Mouse (Mus musculus) bone marrow, adult 2 months (tissue): ENCODE results near the gene Nrl. TPM values are rescaled to one million over a fixed set of nuclear protein-coding genes. Genes with fewer than 3 reads are reported as not detected.
A peak's percentile ranks its signal among the peaks of the same experiment; 100 is the strongest.

Source experiments
- H3K27ac ChIP-seq: fragments of 200-500 bp; 2 replicates; pipeline ENCODE4 v1.5.1; 2012; ENCODE audit warnings: low read depth, mild to moderate bottlenecking, control low read depth, inconsistent platforms, low read length; ENCODE audit not compliant: control insufficient read depth, poor library complexity, insufficient read depth
- H3K4me1 ChIP-seq: fragments of 200-500 bp; 2 replicates; pipeline ENCODE4 v1.6.1; 2011; ENCODE audit warnings: low read length; ENCODE audit not compliant: control insufficient read depth, insufficient read depth
- H3K4me3 ChIP-seq: fragments of 200-500 bp; replicated peaks from 2 replicates; pipeline ENCODE3; 2011; ENCODE audit warnings: mild to moderate bottlenecking, low read depth, low read length, control low read depth; ENCODE audit not compliant: control insufficient read depth
- CTCF ChIP-seq: fragments of 200-500 bp; IDR thresholded peaks from 2 replicates; pipeline ENCODE4 v1.5.1; 2011; ENCODE audit warnings: low read length, control low read depth; ENCODE audit not compliant: control insufficient read depth, insufficient read depth
- POLR2A ChIP-seq: fragments of 200-500 bp; IDR thresholded peaks from 2 replicates; pipeline ENCODE4 v1.6.1; 2011; ENCODE audit warnings: low read depth, mild to moderate bottlenecking, control low read depth, low read length, borderline replicate concordance; ENCODE audit not compliant: control insufficient read depth
- WGBS: fragments of 180-500 bp; shearing (Covaris S2); methylation state at CpG from one replicate; pipeline ENCODE4 v1.1.7; 2018; 5-methylcytosine and 5-hydroxymethylcytosine counted together
- polyA plus RNA-seq: library from polyadenylated mRNA; stranded (reverse); fragments of >200 nt; gene quantifications from 2 replicates; pipeline ENCODE4 v1.2.4, GENCODE M21; 2011; ENCODE audit warnings: low replicate concordance; ENCODE audit not compliant: missing spikeins, insufficient read depth, insufficient read length

The Nrl gene
- 0.25 and 0.70 TPM in 2 replicates for polyA plus RNA-seq

DNA sequence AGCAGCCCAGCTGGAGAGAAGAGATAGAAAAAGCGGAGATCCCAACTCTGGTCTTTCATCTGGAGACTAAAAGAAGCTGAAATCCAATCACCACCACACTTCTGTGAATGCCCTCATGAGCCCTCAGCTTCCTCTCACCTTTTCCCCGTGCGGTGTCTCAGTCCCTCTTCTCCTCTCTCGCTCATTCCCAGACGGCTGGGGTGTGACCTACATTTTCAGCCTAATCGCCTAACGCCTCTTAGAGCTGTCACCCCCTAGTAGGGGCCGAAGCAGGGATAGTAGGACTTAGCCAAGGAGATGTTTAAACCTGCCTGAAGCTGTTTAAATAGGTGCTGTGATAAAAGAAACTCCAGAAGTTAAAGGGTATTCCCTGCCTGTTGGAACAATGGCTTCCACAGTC, at the start of gene Nrl:
Gene Nrl, minus strand, starts transcription at position 197 of the 400 bp plus-strand sequence.
- Histone ChIP-seq H3K27ac (no peak within 1 kb of the TSS), H3K4me1 (no peaks in the 10 kb centered on the region), H3K4me3 (no peak within 1 kb of the TSS)
- 51% methylated on average over 8 of the region's 8 CpGs for WGBS
- TF ChIP-seq CTCF (no peak), POLR2A (no peak)

DNA sequence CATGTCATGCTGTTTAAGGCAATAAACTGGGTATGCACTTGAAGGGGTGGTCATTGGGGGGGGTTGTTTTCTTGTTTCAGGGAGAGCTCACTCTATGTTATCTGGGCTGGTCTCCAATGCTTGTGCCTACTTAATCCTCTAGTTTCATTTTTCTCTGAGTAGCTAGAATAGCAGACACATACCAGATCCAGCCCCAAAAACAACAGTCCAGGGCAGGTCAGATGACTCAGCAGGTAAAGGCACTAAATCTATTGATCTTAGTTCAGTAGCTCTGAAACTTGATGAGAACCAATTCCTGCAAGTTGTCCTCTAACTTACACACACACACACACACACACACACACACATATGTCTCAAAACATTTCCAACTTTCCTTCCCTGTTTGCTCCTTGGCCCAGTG, 47.0 kb upstream of the Nrl start:
- no peak for TF ChIP-seq CTCF
- Histone ChIP-seq H3K4me3 (no peak overlapping the region), H3K27ac (no peak overlapping the region), H3K4me1 (no peaks in the 10 kb centered on the region; the same call in 1 of the 2 replicates)

DNA sequence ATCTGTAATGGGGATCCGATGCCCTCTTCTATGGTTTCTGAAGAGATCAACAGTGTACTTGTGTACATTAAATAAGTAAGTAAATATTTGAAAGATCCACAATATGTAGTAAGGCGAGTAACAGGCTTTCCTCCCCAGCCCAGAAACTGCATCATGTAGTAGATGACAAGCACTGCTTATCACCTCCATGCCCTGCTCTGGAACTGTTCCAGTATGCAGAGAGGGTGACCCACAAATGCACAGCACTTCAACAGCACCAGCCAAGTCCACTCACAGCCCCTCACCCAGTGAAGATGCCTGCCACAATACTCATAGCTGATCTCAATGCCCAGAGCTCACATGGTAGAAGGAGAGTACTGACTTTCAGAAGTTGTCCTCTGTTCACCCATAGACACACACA, 45.8 kb upstream of the Nrl start:
- Histone ChIP-seq H3K27ac (no peak overlapping the region), H3K4me1 (no peaks in the 10 kb centered on the region; the same call in 1 of the 2 replicates), H3K4me3 (no peak overlapping the region)
- WGBS, result 68% methylated on average over 2 of the region's 2 CpGs
- no peak for TF ChIP-seq CTCF
- no peak for TF ChIP-seq POLR2A

DNA sequence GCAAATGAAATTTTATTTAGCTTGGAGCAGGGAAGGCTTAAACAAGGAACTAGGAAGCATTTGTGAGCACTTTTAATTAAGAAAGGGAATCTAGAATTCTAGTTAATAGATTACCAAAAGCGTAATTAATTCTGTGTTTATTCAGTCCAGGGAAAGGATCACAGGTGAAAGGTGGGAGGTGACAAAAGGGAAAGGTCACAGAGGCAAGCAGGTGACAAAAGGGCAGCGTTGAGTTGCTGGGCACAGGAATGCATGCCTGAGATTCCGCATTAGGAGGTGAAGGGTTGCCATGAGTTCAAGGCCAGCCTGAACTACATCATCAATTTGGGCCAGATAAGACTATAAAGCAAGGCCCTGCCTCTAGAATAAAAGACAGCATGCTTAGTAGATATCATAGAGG, 42.7 kb upstream of the Nrl start:
- TF ChIP-seq POLR2A (no peak), CTCF (no peak)
- no peaks in the 10 kb centered on the region; the same call in 1 of the 2 replicates for H3K4me1 ChIP-seq
- 89% methylated on average over 3 of the region's 3 CpGs for WGBS
- no peak overlapping the region for H3K4me3 ChIP-seq
- H3K27ac ChIP-seq, result no peak overlapping the region

DNA sequence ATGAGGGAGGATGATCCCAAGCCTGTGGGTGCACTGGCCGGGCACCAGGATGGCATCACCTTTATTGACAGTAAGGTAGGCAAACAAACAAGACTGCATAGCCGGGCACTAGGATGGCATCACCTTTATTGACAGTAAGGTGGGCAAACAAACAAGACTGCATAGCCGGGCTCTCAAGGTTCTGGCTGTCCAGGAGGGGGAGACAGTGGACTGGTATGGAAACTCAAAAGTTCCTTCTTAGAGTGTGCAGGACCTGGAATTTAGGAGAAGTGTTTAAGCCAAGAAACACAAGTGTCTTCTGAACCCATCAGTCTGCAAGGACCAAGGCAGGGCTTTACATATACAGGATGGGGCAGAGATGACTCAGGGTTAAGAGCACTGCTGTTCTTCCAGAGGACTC, 41.0 kb upstream of the Nrl start:
- TF ChIP-seq CTCF (no peak), POLR2A (no peak)
- WGBS, result 83% methylated on average over 3 of the region's 3 CpGs

DNA sequence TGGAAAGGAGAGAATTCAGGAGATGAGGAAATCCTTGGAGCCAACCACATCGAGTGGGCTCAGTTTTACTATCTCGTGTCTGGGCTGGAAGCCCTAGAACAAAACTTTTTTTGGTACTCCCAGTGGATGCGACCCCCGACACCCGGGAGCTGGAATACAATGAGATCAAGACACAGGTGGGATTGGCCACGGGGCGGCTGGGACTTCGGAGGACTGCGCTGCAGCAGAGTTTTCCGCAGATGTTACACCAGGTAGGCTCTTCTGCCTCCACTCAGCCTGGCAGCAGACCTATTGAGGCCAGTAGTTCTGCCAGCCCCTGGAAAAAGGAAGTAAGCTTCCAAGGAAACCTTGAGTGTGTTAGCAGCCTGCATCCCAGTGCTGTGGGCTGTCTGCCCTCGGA, 38.5 kb upstream of the Nrl start:
- TF ChIP-seq CTCF (no peak), POLR2A (no peak)
- H3K4me1 ChIP-seq, result peaks cover 2% of the 10 kb centered on the region; the same call in 1 of the 2 replicates
- H3K4me3 ChIP-seq, result no peak overlapping the region
- WGBS, result 86% methylated on average over 11 of the region's 11 CpGs
- no peak overlapping the region for H3K27ac ChIP-seq

More for the DNA sequence above, 41.0 kb upstream of the Nrl start:
- peaks cover 2% of the 10 kb centered on the region; the same call in 1 of the 2 replicates for H3K4me1 ChIP-seq
- no peak overlapping the region for H3K4me3 ChIP-seq
- H3K27ac ChIP-seq, result no peak overlapping the region

DNA sequence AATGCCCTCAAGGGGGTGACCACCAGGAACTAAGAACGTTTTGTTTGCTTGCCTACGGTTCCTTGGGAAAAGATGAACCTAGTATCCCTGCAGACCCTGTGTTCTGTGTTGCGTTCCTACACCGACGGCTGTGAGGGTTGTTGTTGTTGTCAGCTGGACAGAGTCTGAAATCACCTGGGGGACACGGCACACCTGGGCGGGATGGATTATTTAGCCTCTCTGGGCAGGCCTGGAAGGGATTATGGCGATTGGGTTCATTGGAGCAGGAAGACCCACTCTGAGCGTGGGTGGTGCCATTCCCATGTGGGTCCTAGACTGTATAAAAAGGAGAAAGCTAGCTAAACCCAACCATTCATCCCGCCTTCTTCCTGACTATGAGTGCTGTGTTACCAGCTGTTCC, 37.1 kb upstream of the Nrl start:
- H3K4me1 ChIP-seq, result peaks cover 4% of the 10 kb centered on the region; the same call in 1 of the 2 replicates
- no peak overlapping the region for H3K27ac ChIP-seq
- WGBS, result 90% methylated on average over 10 of the region's 10 CpGs
- H3K4me3 ChIP-seq, result no peak overlapping the region
- TF ChIP-seq POLR2A (no peak), CTCF (no peak)

DNA sequence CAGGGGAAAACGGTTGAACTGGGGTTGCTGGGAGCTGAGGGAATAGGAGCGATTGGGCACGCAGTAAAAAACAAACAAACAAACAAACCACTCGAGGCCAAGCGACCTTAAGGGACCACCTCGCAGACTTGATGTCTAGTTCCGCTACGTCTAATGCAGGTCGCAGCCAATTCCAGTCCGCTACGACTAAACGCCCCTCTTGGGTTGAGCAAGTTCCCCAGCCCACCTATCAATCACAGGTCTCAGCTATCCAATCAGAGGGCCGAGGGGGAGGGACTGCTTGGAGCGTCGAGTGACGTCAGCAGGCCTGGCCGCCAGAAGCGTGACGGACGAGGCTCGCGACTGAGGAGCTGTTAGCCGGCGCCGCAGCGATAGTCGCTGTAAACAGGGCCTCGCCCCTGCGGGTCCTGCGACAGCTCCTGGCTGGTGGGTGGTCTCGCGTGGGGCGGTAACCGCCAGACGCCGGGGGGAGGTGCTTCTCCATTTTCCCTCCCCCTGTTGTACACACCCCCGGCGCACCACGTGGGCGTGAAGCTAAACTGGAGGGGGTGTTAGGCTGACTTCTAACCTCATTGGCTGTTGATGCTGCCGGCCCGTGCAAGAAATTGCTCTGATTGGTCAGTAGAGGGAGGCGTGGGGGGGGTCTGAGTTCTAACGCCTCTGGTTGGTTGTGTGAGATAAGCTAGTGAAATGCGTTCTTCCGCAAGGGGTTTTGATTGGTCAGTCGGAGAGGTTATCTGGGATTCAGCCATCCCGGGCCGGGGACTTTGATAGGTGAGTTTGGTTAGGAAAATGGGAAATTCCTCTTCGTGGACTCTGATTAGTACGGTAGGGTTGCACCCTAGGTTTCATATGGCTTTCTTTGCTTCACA, 35.7 kb upstream of the Nrl start, which contains the start of gene A730061H03Rik:
Gene A730061H03Rik, minus strand, starts transcription at position 205 of the 872 bp plus-strand sequence.
- peaks cover 4% of the 10 kb centered on the region; the same call in 1 of the 2 replicates for H3K4me1 ChIP-seq
- peak within 1 kb of the TSS; percentile 83 for H3K27ac ChIP-seq
- TF ChIP-seq CTCF (no peak), POLR2A (peak; percentile 26; the same call in 1 of the 2 replicates)
- peak within 1 kb of the TSS; percentile 67 for H3K4me3 ChIP-seq
- WGBS, result under 1% methylated on average over 51 of the region's 51 CpGs
